Mouse (Mus musculus): ENCODE data around the gene Ptpdc1.

Gene Ptpdc1

GRCm38 (mm10) chr13:48545476-48546281, 79.8 kb downstream of the Ptpdc1 start:
- peak; percentile 97 to 99 for DNase-seq

DNA sequence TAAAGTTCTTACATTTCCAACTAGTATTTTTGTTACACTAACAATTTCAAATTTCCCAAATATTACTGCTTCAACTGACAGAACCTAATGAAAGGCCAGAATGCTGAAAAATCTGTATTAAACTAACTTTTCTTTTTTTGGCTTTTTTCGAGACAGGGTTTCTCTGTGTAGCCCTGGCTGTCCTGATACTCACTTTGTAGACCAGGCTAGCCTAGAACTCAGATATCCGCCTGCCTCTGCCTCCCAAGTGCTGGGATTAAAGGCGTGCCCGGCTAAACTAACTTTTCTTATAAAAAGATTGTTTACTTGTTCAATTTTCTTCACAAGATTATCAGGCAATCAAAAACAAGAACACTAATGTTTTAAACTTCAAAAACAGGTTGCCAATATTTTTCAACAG, 80.6 kb downstream of the Ptpdc1 start:
- DNase-seq, result no peak

GRCm38 (mm10) chr13:48544391-48544790, 81.1 kb downstream of the Ptpdc1 start:
- no peak for DNase-seq

DNA sequence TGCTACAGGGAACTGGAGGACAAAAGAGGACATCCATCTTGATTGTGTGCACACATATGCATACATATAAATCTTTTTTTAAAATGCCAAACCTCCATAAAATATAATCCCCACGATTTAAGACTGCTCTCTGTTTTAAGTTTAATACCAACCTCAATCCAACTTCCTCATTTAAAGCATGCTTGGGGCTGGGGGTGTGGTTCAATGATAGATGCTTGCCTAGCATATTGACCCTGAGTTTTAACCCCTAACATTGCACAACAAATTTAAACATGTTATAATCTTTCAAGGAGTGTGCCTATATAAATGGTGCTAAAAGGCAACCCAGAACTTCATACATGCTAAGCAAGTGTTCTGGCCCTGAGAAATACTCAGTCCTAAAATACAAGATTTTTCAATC, 85.0 kb downstream of the Ptpdc1 start:
- DNase-seq, result no peak

- DNase-seq, result no peak
These were observed 92.0 kb downstream of the Ptpdc1 start for GRCm38 (mm10) chr13:48533441-48533840.

DNA sequence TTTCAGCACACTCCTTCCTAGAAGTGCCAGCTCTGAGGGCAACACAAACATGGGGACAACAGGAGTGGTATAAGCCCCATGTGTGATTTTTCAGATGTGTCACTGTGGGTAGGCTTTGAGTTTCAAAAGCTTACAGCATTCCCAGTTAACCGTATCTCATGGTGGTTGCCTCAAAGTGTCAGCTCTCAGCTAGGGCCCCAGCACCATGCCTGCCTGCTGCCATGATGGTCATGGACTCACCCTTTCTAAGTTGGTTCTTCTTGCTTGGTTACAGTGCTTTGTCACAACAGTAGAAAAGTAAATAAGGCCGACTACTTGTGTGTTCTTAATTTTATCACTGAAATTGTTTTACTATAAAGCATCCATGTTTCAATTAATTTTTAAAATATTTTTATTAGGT, 94.0 kb downstream of the Ptpdc1 start:
- no peak for DNase-seq

DNA sequence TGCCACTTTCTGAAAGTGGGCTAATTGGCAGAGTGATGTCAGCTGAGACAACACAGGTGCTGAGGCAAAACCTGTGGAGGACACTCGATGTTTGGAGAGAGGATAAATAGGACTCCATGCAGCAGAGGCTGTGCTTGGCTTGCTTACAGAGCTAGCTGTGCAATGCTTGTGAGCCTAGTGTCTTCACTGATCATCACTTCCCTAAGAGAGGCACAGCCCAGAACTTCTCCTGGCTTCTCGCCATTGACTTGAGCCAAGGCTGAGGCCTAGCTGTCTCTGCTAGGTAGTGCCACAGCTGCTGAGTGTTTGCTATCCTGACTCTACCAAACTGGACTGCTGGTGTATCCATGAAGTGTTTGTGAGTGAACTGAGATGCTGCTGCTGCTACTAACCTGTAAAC, 94.8 kb downstream of the Ptpdc1 start:
- DNase-seq, result peak; percentile 27

GRCm38 (mm10) chr13:48529028-48529427, 96.4 kb downstream of the Ptpdc1 start:
- DNase-seq, result no peak

DNA sequence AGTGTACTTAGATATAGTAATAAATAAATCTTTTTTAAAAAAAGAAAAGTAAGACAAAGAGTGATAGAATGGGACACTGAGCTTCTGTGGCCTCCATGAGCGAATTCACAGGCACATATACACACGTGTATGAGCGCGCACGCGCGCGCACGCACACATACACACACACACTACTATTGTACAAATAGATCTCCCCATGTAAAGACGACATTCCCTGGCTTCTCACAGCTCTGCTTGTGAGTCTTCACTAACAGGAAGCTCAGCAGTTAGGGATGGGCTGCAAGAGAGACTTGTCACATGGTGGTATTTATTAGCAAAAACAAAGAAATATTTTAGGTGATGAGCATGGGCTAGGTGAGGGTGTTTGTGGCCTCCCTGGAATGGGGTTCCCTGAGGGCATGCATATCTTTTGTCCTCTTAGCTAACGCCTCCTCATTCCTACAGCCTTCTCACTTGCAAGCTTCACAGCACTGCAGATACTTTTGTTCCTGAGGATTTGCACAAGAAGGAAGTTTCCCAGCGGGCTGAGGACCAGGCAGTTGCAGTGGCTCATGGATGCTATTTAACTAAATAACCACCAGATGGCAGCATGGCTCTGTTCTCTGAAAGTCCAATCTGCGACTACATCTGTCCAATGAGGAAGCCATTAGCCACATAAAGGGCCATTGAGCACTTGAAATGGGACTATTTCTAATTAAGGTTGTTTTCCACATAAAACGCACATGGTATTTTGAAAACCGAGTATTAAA, 97.2 kb downstream of the Ptpdc1 start:
- peak; percentile 47 to 75 for DNase-seq

Measured in cerebellum, postnatal 36 days (tissue).